Mouse (Mus musculus) spleen, adult 2 months (tissue): ENCODE measurements around the gene Btbd35f7. TPM values are rescaled to one million over a fixed set of nuclear protein-coding genes. Genes with fewer than 3 reads are reported as not detected.
"Not testable (repeated sequence)": the region's sequence is repeated elsewhere in the genome, so short reads cannot be mapped to it uniquely, and the experiment has no call there.

Experiments used
- DNase-seq, 2 experiments: peaks; one replicate each; pipeline versions ENCODE4 v3.0.0 to v3.0.0-alpha.2; 2012 to 2021; ENCODE audit warnings: low spot score in 2 of 2, low read depth in 1 of 2
- H3K27ac ChIP-seq: fragments of 200-500 bp; 2 replicates; pipeline ENCODE4 v1.5.1; 2012; ENCODE audit warnings: low read length, inconsistent platforms; ENCODE audit not compliant: insufficient read depth
- H3K27me3 ChIP-seq: fragments of 200-500 bp; 2 replicates; pipeline ENCODE4 v1.6.1; 2012; ENCODE audit warnings: mild to moderate bottlenecking, moderate library complexity, low read length, inconsistent platforms; ENCODE audit not compliant: control insufficient read depth, insufficient read depth
- H3K36me3 ChIP-seq: fragments of 200-500 bp; 2 replicates; pipeline ENCODE4 v1.6.1; 2012; ENCODE audit warnings: mild to moderate bottlenecking, low read length, inconsistent platforms; ENCODE audit not compliant: control insufficient read depth, insufficient read depth
- H3K4me1 ChIP-seq: fragments of 200-500 bp; 2 replicates; pipeline ENCODE4 v1.6.1; 2011; ENCODE audit warnings: inconsistent platforms; ENCODE audit not compliant: control insufficient read depth, insufficient read depth, insufficient read length
- H3K4me3 ChIP-seq: fragments of 200-500 bp; 2 replicates; pipeline ENCODE4 v1.5.1; 2011; ENCODE audit warnings: mild to moderate bottlenecking, inconsistent platforms; ENCODE audit not compliant: insufficient read depth, insufficient read length; ENCODE audit errors: extremely low read depth
- WGBS: fragments of 180-500 bp; shearing (Covaris S2); methylation state at CpG from one replicate; pipeline ENCODE4 v1.1.7; 2018; 5-methylcytosine and 5-hydroxymethylcytosine counted together
- polyA plus RNA-seq: library from polyadenylated mRNA; depleted of rRNA; stranded (reverse); fragments of >200 nt; gene quantifications from 2 replicates; pipeline ENCODE4 v1.2.3, GENCODE M21; 2012; rRNA removed

Btbd35f7 gene
- polyA plus RNA-seq: not detected in 2 replicates

DNA sequence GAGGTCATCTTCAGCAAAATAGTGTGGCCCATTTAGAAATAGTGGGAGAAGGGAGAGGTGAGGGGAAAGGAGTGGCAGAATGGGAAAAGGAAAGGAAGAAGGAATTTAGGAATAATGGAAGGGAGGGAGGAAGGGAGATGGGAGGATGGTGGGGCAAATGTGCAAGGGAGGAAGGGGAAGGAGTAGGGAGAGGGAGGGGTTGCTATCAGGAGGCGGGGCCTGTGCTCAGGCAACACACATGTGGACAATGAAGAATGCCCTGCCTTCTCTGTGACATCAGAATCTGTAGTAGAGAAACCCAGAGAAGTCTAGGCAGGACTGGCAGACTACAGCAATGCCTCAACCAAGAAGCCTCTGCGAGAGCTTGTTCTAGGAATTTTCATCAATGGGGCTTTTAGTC lies at the start of gene Btbd35f7:
Btbd35f7 (plus strand) TSS at position 301 of the 400 bp plus-strand sequence.
- H3K27me3 ChIP-seq, H3K4me1 ChIP-seq, H3K27ac ChIP-seq, H3K4me3 ChIP-seq, DNase-seq, H3K36me3 ChIP-seq: not testable (repeated sequence)
- no CpG with 5 or more reads among the region's 2 CpGs for WGBS

Other genes starting within 250 kb of the Btbd35f7 start
- gene Mycs, start 199.8 kb upstream of the Btbd35f7 start, polyA plus RNA-seq: not detected in 2 replicates